Mouse (Mus musculus): ENCODE measurements around the gene Zbtb4. TPM values are rescaled to one million over a fixed set of nuclear protein-coding genes. Genes with fewer than 3 reads are reported as not detected.

Zbtb4 gene
- polyA plus RNA-seq, 1 experiment from 2014 or later: 3.0 TPM

GRCm38 (mm10) chr11:69766872-69767624 lies 1.3 kb downstream of the Zbtb4 start:
- Histone ChIP-seq H3K9ac (peak overlapping the region; percentile 94), H3K27ac (no peak overlapping the region), H3K36me3 (no peaks in the 10 kb centered on the region), H3K4me1 (peaks cover 22% of the 10 kb centered on the region), H3K4me2 (peak overlapping the region; percentile 60), H3K4me3 (peak overlapping the region; percentile 86), H3K9me3 (no peaks in the 10 kb centered on the region), H3K27me3 (no peaks in the 10 kb centered on the region)
- WGBS: 41% methylated on average over 13 of the region's 13 CpGs
- ATAC-seq (ENCODE audit: borderline replicate concordance, extremely low read depth, low FRiP score, low TSS enrichment): no peak

- no peak for ATAC-seq (ENCODE audit: borderline replicate concordance, extremely low read depth, low FRiP score, low TSS enrichment)
These were observed 1.9 kb downstream of the Zbtb4 start for GRCm38 (mm10) chr11:69767625-69767909.

GRCm38 (mm10) chr11:69774961-69775360 lies 9.2 kb downstream of the Zbtb4 start:
- Histone ChIP-seq H3K4me1 (peaks cover 19% of the 10 kb centered on the region), H3K36me3 (peaks cover 3% of the 10 kb centered on the region; the same call in 1 of the 2 replicates), H3K27ac (no peak overlapping the region), H3K9me3 (no peaks in the 10 kb centered on the region), H3K4me2 (no peak overlapping the region), H3K4me3 (no peak overlapping the region), H3K27me3 (no peaks in the 10 kb centered on the region), H3K9ac (no peak overlapping the region)
- no peak for ATAC-seq (ENCODE audit: borderline replicate concordance, extremely low read depth, low FRiP score, low TSS enrichment)
- whole genome bisulfite sequencing: 59% methylated on average over 5 of the region's 5 CpGs

More at GRCm38 (mm10) chr11:69767625-69767909, 1.9 kb downstream of the Zbtb4 start:
- Histone ChIP-seq H3K4me2 (peak overlapping the region; percentile 60), H3K36me3 (no peaks in the 10 kb centered on the region), H3K4me3 (peak overlapping the region; percentile 86; the same call in 1 of the 2 replicates), H3K27ac (no peak overlapping the region), H3K9ac (no peak overlapping the region), H3K27me3 (no peaks in the 10 kb centered on the region), H3K9me3 (no peaks in the 10 kb centered on the region), H3K4me1 (peaks cover 22% of the 10 kb centered on the region)
- 45% methylated on average over 4 of the region's 4 CpGs for WGBS

GRCm38 (mm10) chr11:69775716-69776115 lies 10.0 kb downstream of the Zbtb4 start:
- no peak for ATAC-seq (ENCODE audit: borderline replicate concordance, extremely low read depth, low FRiP score, low TSS enrichment)
- 58% methylated on average over 10 of the region's 10 CpGs for WGBS
- H3K9me3 ChIP-seq: no peaks in the 10 kb centered on the region
- H3K9ac ChIP-seq: no peak overlapping the region
- peaks cover 3% of the 10 kb centered on the region; the same call in 1 of the 2 replicates for H3K36me3 ChIP-seq
- H3K27ac ChIP-seq: no peak overlapping the region
- H3K4me3 ChIP-seq: no peak overlapping the region
- peaks cover 19% of the 10 kb centered on the region for H3K4me1 ChIP-seq
- no peaks in the 10 kb centered on the region for H3K27me3 ChIP-seq
- no peak overlapping the region for H3K4me2 ChIP-seq

- ATAC-seq (ENCODE audit: borderline replicate concordance, extremely low read depth, low FRiP score, low TSS enrichment): no peak
- peaks cover 3% of the 10 kb centered on the region; the same call in 1 of the 2 replicates for H3K36me3 ChIP-seq
- 80% methylated on average over 20 of the region's 20 CpGs for WGBS
These were observed 10.8 kb downstream of the Zbtb4 start for GRCm38 (mm10) chr11:69776488-69776887.

GRCm38 (mm10) chr11:69777504-69778257 lies 12.0 kb downstream of the Zbtb4 start:
- Histone ChIP-seq H3K4me2 (no peak overlapping the region; the same call in 1 of the 2 replicates), H3K27me3 (no peaks in the 10 kb centered on the region), H3K36me3 (peaks cover 3% of the 10 kb centered on the region; the same call in 1 of the 2 replicates), H3K9me3 (no peaks in the 10 kb centered on the region), H3K27ac (no peak overlapping the region), H3K9ac (no peak overlapping the region), H3K4me1 (peaks cover 19% of the 10 kb centered on the region), H3K4me3 (no peak overlapping the region)
- no peak for ATAC-seq (ENCODE audit: borderline replicate concordance, extremely low read depth, low FRiP score, low TSS enrichment)
- WGBS: 61% methylated on average over 24 of the region's 26 CpGs

More at GRCm38 (mm10) chr11:69776488-69776887, 10.8 kb downstream of the Zbtb4 start:
- H3K4me1 ChIP-seq: peaks cover 19% of the 10 kb centered on the region
- H3K4me3 ChIP-seq: no peak overlapping the region
- no peak overlapping the region for H3K27ac ChIP-seq
- no peaks in the 10 kb centered on the region for H3K9me3 ChIP-seq
- no peak overlapping the region for H3K4me2 ChIP-seq
- H3K27me3 ChIP-seq: no peaks in the 10 kb centered on the region
- H3K9ac ChIP-seq: no peak overlapping the region

GRCm38 (mm10) chr11:69778258-69778982 lies 12.7 kb downstream of the Zbtb4 start:
- Histone ChIP-seq H3K27ac (no peak overlapping the region), H3K9ac (no peak overlapping the region), H3K4me1 (peaks cover 19% of the 10 kb centered on the region), H3K4me2 (no peak overlapping the region), H3K4me3 (no peak overlapping the region), H3K9me3 (no peaks in the 10 kb centered on the region), H3K36me3 (peaks cover 3% of the 10 kb centered on the region; the same call in 1 of the 2 replicates), H3K27me3 (no peaks in the 10 kb centered on the region)
- ATAC-seq (ENCODE audit: borderline replicate concordance, extremely low read depth, low FRiP score, low TSS enrichment): no peak
- WGBS: 60% methylated on average over 23 of the region's 23 CpGs

- Histone ChIP-seq H3K4me1 (peaks cover 19% of the 10 kb centered on the region), H3K4me2 (no peak overlapping the region), H3K4me3 (no peak overlapping the region), H3K27me3 (no peaks in the 10 kb centered on the region), H3K9me3 (no peaks in the 10 kb centered on the region), H3K9ac (no peak overlapping the region), H3K27ac (no peak overlapping the region), H3K36me3 (peaks cover 3% of the 10 kb centered on the region; the same call in 1 of the 2 replicates)
- WGBS: 34% methylated on average over 7 of the region's 7 CpGs
- ATAC-seq (ENCODE audit: borderline replicate concordance, extremely low read depth, low FRiP score, low TSS enrichment): no peak
These were observed 13.3 kb downstream of the Zbtb4 start for GRCm38 (mm10) chr11:69778985-69779384.

- Histone ChIP-seq H3K27me3 (no peaks in the 10 kb centered on the region), H3K9me3 (no peaks in the 10 kb centered on the region), H3K9ac (no peak overlapping the region), H3K4me3 (no peak overlapping the region), H3K4me2 (no peak overlapping the region), H3K27ac (no peak overlapping the region), H3K4me1 (peaks cover 20% of the 10 kb centered on the region), H3K36me3 (no peaks in the 10 kb centered on the region)
- no peak for ATAC-seq (ENCODE audit: borderline replicate concordance, extremely low read depth, low FRiP score, low TSS enrichment)
- 26% methylated on average over 4 of the region's 4 CpGs for WGBS
These were observed 16.1 kb downstream of the Zbtb4 start for GRCm38 (mm10) chr11:69781828-69782227.

GRCm38 (mm10) chr11:69784793-69785272 lies 19.1 kb downstream of the Zbtb4 start:
- Histone ChIP-seq H3K27ac (no peak overlapping the region), H3K9ac (no peak overlapping the region), H3K27me3 (no peaks in the 10 kb centered on the region), H3K4me2 (peak overlapping the region; percentile 50), H3K4me1 (peaks cover 7% of the 10 kb centered on the region; the same call in 1 of the 2 replicates), H3K4me3 (peak overlapping the region; percentile 20; the same call in 1 of the 2 replicates), H3K9me3 (no peaks in the 10 kb centered on the region), H3K36me3 (no peaks in the 10 kb centered on the region)
- no peak for ATAC-seq (ENCODE audit: borderline replicate concordance, extremely low read depth, low FRiP score, low TSS enrichment)
- WGBS: 35% methylated on average over 15 of the region's 15 CpGs

GRCm38 (mm10) chr11:69787306-69787705 lies 21.6 kb downstream of the Zbtb4 start:
- no peaks in the 10 kb centered on the region for H3K9me3 ChIP-seq
- H3K36me3 ChIP-seq: no peaks in the 10 kb centered on the region
- ATAC-seq (ENCODE audit: borderline replicate concordance, extremely low read depth, low FRiP score, low TSS enrichment): no peak
- H3K27me3 ChIP-seq: no peaks in the 10 kb centered on the region
- no peak overlapping the region for H3K27ac ChIP-seq
- peaks cover 7% of the 10 kb centered on the region; the same call in 1 of the 2 replicates for H3K4me1 ChIP-seq
- no peak overlapping the region for H3K4me3 ChIP-seq
- no peak overlapping the region for H3K9ac ChIP-seq
- WGBS: 88% methylated on average over 5 of the region's 5 CpGs
- H3K4me2 ChIP-seq: no peak overlapping the region
